Mouse (Mus musculus): ENCODE measurements at regions not wholly inside any gene's neighbourhood (a gene's known extent, or its start where the extent isn't known, plus 50 kb on each side); places are given as distances from the start of the nearest gene placed in this dataset.

- TF ChIP-seq CTCF (IDR thresholded peaks at IDR 0.05; ENCODE audit: borderline replicate concordance, control insufficient read depth, extremely low read depth, insufficient read depth, low read length, poor library complexity) (no peak), POLR2A (IDR thresholded peaks at IDR 0.05; ENCODE audit: control insufficient read depth, extremely low read depth, insufficient read depth, low read length, poor library complexity) (no peak)
These were observed 593.7 kb upstream of the Pkn2 start for GRCm38 (mm10) chr3:143475461-143475860.

Data from thymus, adult 2 months (tissue).